Mouse (Mus musculus): ENCODE measurements around the gene Plcl2. TPM values are rescaled to one million over a fixed set of nuclear protein-coding genes. Genes with fewer than 3 reads are reported as not detected.
"Not testable (repeated sequence)": the region's sequence is repeated elsewhere in the genome, so short reads cannot be mapped to it uniquely, and the experiment has no call there.

Gene Plcl2
- polyA plus RNA-seq, 1 experiment, result 0.73 TPM

- no peaks in the 10 kb centered on the region for H3K4me1 ChIP-seq (ENCODE audit: control insufficient read depth, insufficient read depth, low read length)
- no peak for TF ChIP-seq POLR2A (IDR thresholded peaks at IDR 0.05; ENCODE audit: control insufficient read depth, low read depth, low read length)
- no peak for TF ChIP-seq CTCF (IDR thresholded peaks at IDR 0.05; ENCODE audit: control insufficient read depth, insufficient read depth, insufficient replicate concordance, low read depth, low read length)
Measured at GRCm38 (mm10) chr17:50679613-50680534, 170.7 kb downstream of the Plcl2 start.

GRCm38 (mm10) chr17:50682696-50683095, 173.5 kb downstream of the Plcl2 start:
- Histone ChIP-seq H3K4me1 (ENCODE audit: control insufficient read depth, insufficient read depth, low read length) (no peaks in the 10 kb centered on the region), H3K27me3 (ENCODE audit: control insufficient read depth, insufficient read depth, low read length) (no peaks in the 10 kb centered on the region), H3K36me3 (ENCODE audit: control insufficient read depth, insufficient read depth, low read length) (no peaks in the 10 kb centered on the region), H3K4me3 (ENCODE audit: control insufficient read depth, low read depth, low read length) (no peak overlapping the region), H3K27ac (ENCODE audit: control insufficient read depth, insufficient read depth, low read depth, low read length) (no peak overlapping the region)
- TF ChIP-seq CTCF (IDR thresholded peaks at IDR 0.05; ENCODE audit: control insufficient read depth, insufficient read depth, insufficient replicate concordance, low read depth, low read length) (no peak), POLR2A (IDR thresholded peaks at IDR 0.05; ENCODE audit: control insufficient read depth, low read depth, low read length) (no peak)

More at GRCm38 (mm10) chr17:50679613-50680534, 170.7 kb downstream of the Plcl2 start:
- no peaks in the 10 kb centered on the region for H3K36me3 ChIP-seq (ENCODE audit: control insufficient read depth, insufficient read depth, low read length)
- no peak overlapping the region for H3K4me3 ChIP-seq (ENCODE audit: control insufficient read depth, low read depth, low read length)
- H3K27ac ChIP-seq (ENCODE audit: control insufficient read depth, insufficient read depth, low read depth, low read length), result no peak overlapping the region
- H3K27me3 ChIP-seq (ENCODE audit: control insufficient read depth, insufficient read depth, low read length), result no peaks in the 10 kb centered on the region

GRCm38 (mm10) chr17:50684960-50685645, 175.9 kb downstream of the Plcl2 start:
- Histone ChIP-seq H3K4me1 (ENCODE audit: control insufficient read depth, insufficient read depth, low read length) (no peaks in the 10 kb centered on the region), H3K4me3 (ENCODE audit: control insufficient read depth, low read depth, low read length) (no peak overlapping the region), H3K27me3 (ENCODE audit: control insufficient read depth, insufficient read depth, low read length) (no peaks in the 10 kb centered on the region), H3K36me3 (ENCODE audit: control insufficient read depth, insufficient read depth, low read length) (no peaks in the 10 kb centered on the region), H3K27ac (ENCODE audit: control insufficient read depth, insufficient read depth, low read depth, low read length) (no peak overlapping the region)
- TF ChIP-seq POLR2A (IDR thresholded peaks at IDR 0.05; ENCODE audit: control insufficient read depth, low read depth, low read length) (no peak), CTCF (IDR thresholded peaks at IDR 0.05; ENCODE audit: control insufficient read depth, insufficient read depth, insufficient replicate concordance, low read depth, low read length) (no peak)

- H3K27ac ChIP-seq (ENCODE audit: control insufficient read depth, insufficient read depth, low read depth, low read length), result no peak overlapping the region
- TF ChIP-seq CTCF (IDR thresholded peaks at IDR 0.05; ENCODE audit: control insufficient read depth, insufficient read depth, insufficient replicate concordance, low read depth, low read length), result no peak
- no peak for TF ChIP-seq POLR2A (IDR thresholded peaks at IDR 0.05; ENCODE audit: control insufficient read depth, low read depth, low read length)
- H3K4me3 ChIP-seq (ENCODE audit: control insufficient read depth, low read depth, low read length), result no peak overlapping the region
- no peaks in the 10 kb centered on the region for H3K27me3 ChIP-seq (ENCODE audit: control insufficient read depth, insufficient read depth, low read length)
- H3K36me3 ChIP-seq (ENCODE audit: control insufficient read depth, insufficient read depth, low read length), result no peaks in the 10 kb centered on the region
- H3K4me1 ChIP-seq (ENCODE audit: control insufficient read depth, insufficient read depth, low read length), result no peaks in the 10 kb centered on the region
Measured at GRCm38 (mm10) chr17:50687670-50688069, 178.5 kb downstream of the Plcl2 start.

- no peak overlapping the region for H3K27ac ChIP-seq (ENCODE audit: control insufficient read depth, insufficient read depth, low read depth, low read length)
- H3K4me3 ChIP-seq (ENCODE audit: control insufficient read depth, low read depth, low read length), result no peak overlapping the region
- TF ChIP-seq POLR2A (IDR thresholded peaks at IDR 0.05; ENCODE audit: control insufficient read depth, low read depth, low read length) (no peak), CTCF (IDR thresholded peaks at IDR 0.05; ENCODE audit: control insufficient read depth, insufficient read depth, insufficient replicate concordance, low read depth, low read length) (no peak)
- no peaks in the 10 kb centered on the region for H3K27me3 ChIP-seq (ENCODE audit: control insufficient read depth, insufficient read depth, low read length)
- H3K4me1 ChIP-seq (ENCODE audit: control insufficient read depth, insufficient read depth, low read length), result no peaks in the 10 kb centered on the region
- no peaks in the 10 kb centered on the region for H3K36me3 ChIP-seq (ENCODE audit: control insufficient read depth, insufficient read depth, low read length)
Measured at GRCm38 (mm10) chr17:50688135-50688534, 178.9 kb downstream of the Plcl2 start.

- H3K4me3 ChIP-seq (ENCODE audit: control insufficient read depth, low read depth, low read length); H3K27me3 ChIP-seq (ENCODE audit: control insufficient read depth, insufficient read depth, low read length): not testable (repeated sequence)
Measured at GRCm38 (mm10) chr17:50698410-50698809, 189.2 kb downstream of the Plcl2 start.

GRCm38 (mm10) chr17:50710497-50711222, 201.5 kb downstream of the Plcl2 start:
- Histone ChIP-seq H3K4me3 (ENCODE audit: control insufficient read depth, low read depth, low read length) (no peak overlapping the region), H3K4me1 (ENCODE audit: control insufficient read depth, insufficient read depth, low read length) (no peaks in the 10 kb centered on the region), H3K27ac (ENCODE audit: control insufficient read depth, insufficient read depth, low read depth, low read length) (no peak overlapping the region), H3K36me3 (ENCODE audit: control insufficient read depth, insufficient read depth, low read length) (no peaks in the 10 kb centered on the region), H3K27me3 (ENCODE audit: control insufficient read depth, insufficient read depth, low read length) (no peaks in the 10 kb centered on the region)
- TF ChIP-seq POLR2A (IDR thresholded peaks at IDR 0.05; ENCODE audit: control insufficient read depth, low read depth, low read length) (no peak), CTCF (IDR thresholded peaks at IDR 0.05; ENCODE audit: control insufficient read depth, insufficient read depth, insufficient replicate concordance, low read depth, low read length) (no peak)

More at GRCm38 (mm10) chr17:50698410-50698809, 189.2 kb downstream of the Plcl2 start:
- not testable (repeated sequence) for H3K36me3 ChIP-seq (ENCODE audit: control insufficient read depth, insufficient read depth, low read length); H3K27ac ChIP-seq (ENCODE audit: control insufficient read depth, insufficient read depth, low read depth, low read length); H3K4me1 ChIP-seq (ENCODE audit: control insufficient read depth, insufficient read depth, low read length)

All from testis, adult 2 months (tissue).